Mouse (Mus musculus): Measurements from ENCODE around the gene Gabbr2.
"Not testable (repeated sequence)": the region's sequence is repeated elsewhere in the genome, so short reads cannot be mapped to it uniquely, and the experiment has no call there.

Gene Gabbr2

GRCm38 (mm10) chr4:46650086-46650753, 341.5 kb downstream of the Gabbr2 start, which contains the start of gene Tbc1d2:
Gene Tbc1d2 (minus strand): TSS chr4:46650209.
- peak; percentile 94 for DNase-seq (ENCODE audit: low spot score)

- DNase-seq (ENCODE audit: low spot score) = no peak
Measured at GRCm38 (mm10) chr4:46649161-46649560, 342.5 kb downstream of the Gabbr2 start.

- no peak for DNase-seq (ENCODE audit: low spot score)
Measured at GRCm38 (mm10) chr4:46643676-46644112, 348.0 kb downstream of the Gabbr2 start.

GRCm38 (mm10) chr4:46642924-46643675, 348.6 kb downstream of the Gabbr2 start:
- DNase-seq (ENCODE audit: low spot score) = no peak

- DNase-seq (ENCODE audit: low spot score) = no peak
Measured at GRCm38 (mm10) chr4:46641283-46641682, 350.4 kb downstream of the Gabbr2 start.

GRCm38 (mm10) chr4:46639866-46640265, 351.8 kb downstream of the Gabbr2 start:
- no peak for DNase-seq (ENCODE audit: low spot score)

- not testable (repeated sequence) for DNase-seq (ENCODE audit: low spot score)
Measured at GRCm38 (mm10) chr4:46637250-46637649, 354.4 kb downstream of the Gabbr2 start.

- no peak for DNase-seq (ENCODE audit: low spot score)
Measured at GRCm38 (mm10) chr4:46635702-46636430, 355.8 kb downstream of the Gabbr2 start.

GRCm38 (mm10) chr4:46634881-46635280, 356.8 kb downstream of the Gabbr2 start:
- no peak for DNase-seq (ENCODE audit: low spot score)

- not testable (repeated sequence) for DNase-seq (ENCODE audit: low spot score)
Measured at GRCm38 (mm10) chr4:46633565-46633964, 358.1 kb downstream of the Gabbr2 start.

- DNase-seq (ENCODE audit: low spot score) = no peak
Measured at GRCm38 (mm10) chr4:46632465-46632864, 359.2 kb downstream of the Gabbr2 start.

GRCm38 (mm10) chr4:46630390-46630789, 361.3 kb downstream of the Gabbr2 start:
- DNase-seq (ENCODE audit: low spot score) = no peak

- DNase-seq (ENCODE audit: low spot score) = no peak
Measured at GRCm38 (mm10) chr4:46628873-46629272, 362.8 kb downstream of the Gabbr2 start.

GRCm38 (mm10) chr4:46628081-46628480, 363.6 kb downstream of the Gabbr2 start:
- DNase-seq (ENCODE audit: low spot score) = no peak

GRCm38 (mm10) chr4:46625101-46625500, 366.6 kb downstream of the Gabbr2 start:
- no peak for DNase-seq (ENCODE audit: low spot score)

GRCm38 (mm10) chr4:46623007-46623406, 368.7 kb downstream of the Gabbr2 start:
- no peak for DNase-seq (ENCODE audit: low spot score)

- DNase-seq (ENCODE audit: low spot score) = no peak
Measured at GRCm38 (mm10) chr4:46620946-46621345, 370.7 kb downstream of the Gabbr2 start.

GRCm38 (mm10) chr4:46620330-46620729, 371.3 kb downstream of the Gabbr2 start:
- DNase-seq (ENCODE audit: low spot score) = no peak

- DNase-seq (ENCODE audit: low spot score) = no peak
Measured at GRCm38 (mm10) chr4:46618196-46618817, 373.4 kb downstream of the Gabbr2 start.

- DNase-seq (ENCODE audit: low spot score) = no peak
Measured at GRCm38 (mm10) chr4:46617408-46617807, 374.3 kb downstream of the Gabbr2 start.

- DNase-seq (ENCODE audit: low spot score) = no peak
Measured at GRCm38 (mm10) chr4:46614641-46615040, 377.0 kb downstream of the Gabbr2 start.

GRCm38 (mm10) chr4:46613618-46614017, 378.1 kb downstream of the Gabbr2 start:
- no peak for DNase-seq (ENCODE audit: low spot score)
